Mouse (Mus musculus): ENCODE measurements at regions not wholly inside any gene's neighbourhood (a gene's known extent, or its start where the extent isn't known, plus 50 kb on each side); places are given as distances from the start of the nearest gene placed in this dataset.

- intact Hi-C loops (cut with DNase I; ENCODE audit: low total_unique reads), result no loop called here
These were observed 328.6 kb upstream of the Npvf start for GRCm38 (mm10) chr6:50982856-50983255.

DNA sequence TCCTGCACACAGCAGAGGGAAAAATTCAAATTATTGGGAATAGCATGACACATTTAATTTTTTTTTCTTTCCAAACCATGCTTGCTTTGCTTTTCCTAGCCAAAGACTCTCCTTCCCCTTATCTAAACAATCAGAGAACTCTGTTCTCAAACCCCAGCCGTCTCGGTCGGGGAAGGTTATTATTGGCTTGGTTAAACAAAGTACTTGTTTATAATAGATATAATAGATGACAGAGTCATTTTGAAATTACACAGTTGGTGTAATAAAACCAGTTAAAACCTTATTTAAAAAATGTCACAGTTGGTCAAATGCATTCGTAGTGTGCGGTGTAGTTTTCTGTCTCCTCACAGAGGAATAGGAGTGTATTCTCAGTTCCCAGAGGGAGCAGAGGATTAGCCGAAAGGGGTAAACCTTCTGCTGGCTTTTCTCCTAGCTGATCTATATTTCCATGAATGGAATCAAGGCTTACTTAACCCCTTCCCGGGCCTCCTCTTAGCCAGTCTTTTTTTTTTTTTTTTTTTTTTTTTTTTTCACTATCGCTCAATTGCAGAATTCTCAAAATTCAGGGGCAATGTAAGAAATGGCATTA, 329.4 kb upstream of the Npvf start:
- no peak for DNase-seq
- intact Hi-C loops (cut with DNase I; ENCODE audit: low total_unique reads), result no loop called here

More at GRCm38 (mm10) chr6:50982856-50983255, 328.6 kb upstream of the Npvf start:
- DNase-seq, result no peak

- intact Hi-C loops (cut with DNase I; ENCODE audit: low total_unique reads), result no loop called here
These were observed 330.1 kb upstream of the Npvf start for GRCm38 (mm10) chr6:50984157-50984905.

GRCm38 (mm10) chr6:50986270-50986924, 332.2 kb upstream of the Npvf start:
- intact Hi-C loops (cut with DNase I; ENCODE audit: low total_unique reads), result no loop called here
- no peak for DNase-seq

More at GRCm38 (mm10) chr6:50984157-50984905, 330.1 kb upstream of the Npvf start:
- DNase-seq, result no peak

GRCm38 (mm10) chr6:50988561-50988960, 334.3 kb upstream of the Npvf start:
- intact Hi-C loops (cut with DNase I; ENCODE audit: low total_unique reads), result no loop called here
- DNase-seq, result no peak

- intact Hi-C loops (cut with DNase I; ENCODE audit: low total_unique reads), result no loop called here
- DNase-seq, result no peak
These were observed 337.4 kb upstream of the Npvf start for GRCm38 (mm10) chr6:50991528-50992125.

DNA sequence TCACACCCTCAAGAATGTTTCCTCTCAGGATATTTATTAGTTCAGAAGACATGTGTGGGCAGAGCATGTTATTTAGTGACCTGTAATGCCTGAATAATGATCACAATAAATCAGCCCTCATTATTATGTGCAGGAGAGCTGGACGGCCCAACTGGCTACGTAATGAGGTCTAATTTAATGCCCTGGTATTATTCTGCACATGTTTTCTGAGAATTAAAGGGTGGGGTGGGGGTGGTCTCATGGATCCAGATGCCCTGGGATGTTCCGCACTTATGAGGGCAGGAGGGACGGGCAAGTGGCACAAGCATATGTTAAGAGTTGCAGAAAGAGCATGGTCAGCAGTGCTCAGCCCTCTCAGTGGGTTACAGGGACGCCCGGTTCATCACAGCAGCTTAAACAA, 339.7 kb upstream of the Npvf start:
- DNase-seq, result no peak
- intact Hi-C loops (cut with DNase I; ENCODE audit: low total_unique reads), result no loop called here

DNA sequence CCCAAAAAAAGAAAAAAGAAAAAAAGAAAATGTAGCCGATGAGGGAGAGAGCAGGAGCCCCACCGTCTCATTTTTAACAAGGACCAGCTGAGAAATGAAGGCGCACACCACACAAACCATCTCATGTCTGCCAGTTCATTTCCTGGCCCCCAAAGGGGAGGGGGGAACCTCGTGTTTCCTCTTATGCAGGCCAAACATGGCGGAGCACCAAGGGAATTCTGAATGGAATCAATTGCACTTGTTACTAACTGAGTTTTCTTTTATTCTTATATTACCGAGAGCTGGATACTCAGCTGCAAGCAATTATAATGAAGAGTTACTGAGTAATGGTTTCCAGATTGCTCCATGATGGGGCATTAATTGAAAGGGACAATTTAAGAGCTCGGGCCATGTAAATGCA, 348.5 kb upstream of the Npvf start:
- peak; percentile 53 for DNase-seq
- intact Hi-C loops (cut with DNase I; ENCODE audit: low total_unique reads), result no loop called here

- DNase-seq, result no peak
- intact Hi-C loops (cut with DNase I; ENCODE audit: low total_unique reads), result no loop called here
These were observed 351.9 kb upstream of the Npvf start for GRCm38 (mm10) chr6:51006074-51006591.

DNA sequence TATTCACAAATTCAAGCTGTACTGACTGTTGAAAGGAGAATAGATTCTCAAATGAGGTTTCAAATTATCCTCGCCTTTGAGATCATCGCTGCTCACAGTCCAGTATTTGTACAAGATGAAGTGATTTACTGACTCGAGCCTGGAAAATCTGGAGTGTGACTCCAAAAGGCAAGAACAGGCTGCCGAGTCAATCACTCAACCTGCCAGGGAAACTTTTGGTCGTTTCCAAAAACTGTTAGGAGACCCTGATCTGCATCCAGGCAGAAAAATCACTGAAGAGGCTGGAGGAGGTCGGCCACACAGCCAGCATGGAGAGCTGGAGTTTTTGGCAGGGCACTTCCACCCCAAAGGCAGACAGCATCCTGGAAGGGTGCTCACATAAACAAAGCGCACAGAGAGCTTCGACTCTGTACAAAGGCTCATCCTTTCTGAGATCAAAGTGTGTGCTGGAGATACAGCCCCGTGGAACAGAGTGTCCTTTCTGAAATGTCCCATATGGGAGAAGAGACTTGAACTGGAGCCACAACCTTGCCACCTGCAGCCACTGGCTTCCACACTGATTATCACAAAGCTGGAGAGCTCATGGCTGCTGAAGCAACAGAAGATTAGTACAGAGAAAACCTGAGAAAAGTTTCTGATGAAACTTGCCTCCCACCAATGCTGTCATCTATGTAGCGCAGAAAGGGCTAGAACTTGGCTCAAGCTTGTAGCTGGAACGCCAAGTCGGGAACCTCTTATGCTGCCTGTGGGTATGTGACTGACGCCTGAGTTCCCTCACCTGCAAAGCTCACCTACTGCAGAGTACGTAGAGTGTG, 355.5 kb upstream of the Npvf start:
- peak; percentile 52 for DNase-seq
- intact Hi-C loops (cut with DNase I; ENCODE audit: low total_unique reads), result no loop called here

DNA sequence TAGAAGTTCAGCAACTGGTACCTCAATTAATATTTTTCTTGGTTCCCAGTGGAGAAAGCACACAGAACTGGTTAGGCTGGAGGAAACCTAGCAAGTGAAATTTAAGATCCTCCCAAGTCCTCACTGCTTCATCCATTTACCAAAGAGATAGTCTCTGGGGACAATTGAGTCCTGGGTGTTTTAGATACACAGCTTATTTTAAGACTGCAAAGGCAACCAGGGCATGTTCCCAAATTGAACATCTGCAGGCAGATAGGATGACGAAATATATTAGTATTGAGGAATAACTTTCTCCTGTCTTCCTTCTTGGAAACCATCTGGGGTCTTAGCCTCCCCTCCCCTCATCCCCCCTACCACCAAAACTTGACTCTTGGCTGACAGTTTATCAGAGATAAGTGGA, 356.3 kb upstream of the Npvf start:
- intact Hi-C loops (cut with DNase I; ENCODE audit: low total_unique reads), result no loop called here
- no peak for DNase-seq

GRCm38 (mm10) chr6:51012086-51012830, 358.0 kb upstream of the Npvf start:
- DNase-seq, result peak; percentile 78
- intact Hi-C loops (cut with DNase I; ENCODE audit: low total_unique reads), result no loop called here

DNA sequence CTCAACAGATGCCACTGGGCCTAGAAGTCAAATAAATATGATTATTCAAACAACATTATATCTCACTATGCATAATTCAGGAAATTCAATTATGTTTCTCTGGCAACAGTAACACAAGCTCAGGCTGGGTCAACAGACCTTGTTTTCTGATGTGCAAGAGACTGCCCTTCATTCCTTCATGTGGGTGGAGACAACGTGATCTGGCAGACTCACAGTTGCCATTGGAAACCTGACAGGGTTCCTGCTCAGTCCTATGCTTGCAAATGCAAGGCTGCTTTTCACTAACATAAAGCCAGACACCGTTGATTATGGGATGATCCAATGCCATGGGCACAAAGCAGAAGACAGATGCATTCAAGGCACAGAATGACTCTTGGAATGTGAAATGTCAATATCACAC, 361.5 kb upstream of the Npvf start:
- intact Hi-C loops (cut with DNase I; ENCODE audit: low total_unique reads), result no loop called here

GRCm38 (mm10) chr6:51016441-51017070, 362.3 kb upstream of the Npvf start:
- intact Hi-C loops (cut with DNase I; ENCODE audit: low total_unique reads), result no loop called here
- no peak for DNase-seq

More for the DNA sequence above, 361.5 kb upstream of the Npvf start:
- no peak for DNase-seq

- no peak for DNase-seq
- intact Hi-C loops (cut with DNase I; ENCODE audit: low total_unique reads), result no loop called here
These were observed 363.2 kb upstream of the Npvf start for GRCm38 (mm10) chr6:51017260-51017999.

DNA sequence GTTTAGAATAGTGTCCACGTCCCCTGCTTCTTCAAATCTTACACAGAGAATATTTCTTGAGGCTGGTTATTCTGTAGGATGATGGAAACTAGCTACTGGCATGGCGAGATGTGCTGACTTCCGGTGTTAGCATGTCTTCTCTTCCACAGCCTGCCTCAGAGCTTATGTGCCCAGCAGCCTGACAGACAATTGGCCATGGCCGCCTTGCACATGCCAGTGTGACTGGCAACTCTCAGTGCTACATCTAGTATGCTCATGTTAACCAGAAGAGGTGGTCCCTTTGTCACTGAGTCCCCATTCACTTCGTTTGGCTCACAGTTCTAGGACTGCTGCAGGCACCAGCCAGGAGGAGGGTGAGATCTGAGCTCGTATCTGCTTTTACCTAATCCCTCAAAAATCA, 367.0 kb upstream of the Npvf start:
- intact Hi-C loops (cut with DNase I; ENCODE audit: low total_unique reads), result no loop called here
- no peak for DNase-seq

DNA sequence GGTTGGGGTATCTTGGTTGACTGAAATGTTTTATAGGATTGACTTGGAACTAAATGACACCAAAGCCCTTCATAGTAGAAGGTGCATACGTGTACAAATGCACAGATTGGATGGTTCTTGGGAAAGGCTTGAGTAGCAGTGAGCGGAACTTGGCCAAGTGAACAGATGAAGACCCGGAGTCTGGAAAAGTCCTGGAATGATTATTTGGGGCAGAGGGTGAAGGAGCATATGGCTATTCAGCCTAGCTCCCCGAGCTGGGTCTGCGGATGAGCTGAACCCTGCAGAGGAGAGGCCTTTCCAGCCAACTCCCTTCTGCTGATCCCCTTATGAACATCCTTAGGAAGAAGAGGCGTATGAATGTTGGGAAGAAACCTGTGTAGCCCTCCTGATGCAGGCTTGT, 369.1 kb upstream of the Npvf start:
- intact Hi-C loops (cut with DNase I; ENCODE audit: low total_unique reads), result no loop called here
- no peak for DNase-seq

DNA sequence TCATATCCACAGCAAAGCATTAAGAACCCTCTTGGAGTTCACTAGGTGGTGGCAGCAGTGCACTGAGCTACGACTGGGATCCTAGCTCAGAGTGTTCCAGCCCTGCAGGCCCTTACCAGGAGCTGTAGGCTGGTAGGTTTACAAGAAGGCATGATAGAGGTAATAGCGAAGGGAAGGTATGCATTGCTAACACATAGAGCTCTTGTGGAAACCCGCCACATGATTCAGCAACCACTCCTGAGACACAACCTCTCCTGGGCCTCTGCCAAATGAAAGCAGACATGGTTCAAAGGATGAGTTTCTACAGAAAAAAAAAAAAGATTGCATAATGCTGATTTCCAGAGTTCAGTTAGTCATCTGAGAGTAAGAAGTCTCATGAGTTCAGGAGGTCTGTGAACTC, 370.5 kb upstream of the Npvf start:
- DNase-seq, result no peak
- intact Hi-C loops (cut with DNase I; ENCODE audit: low total_unique reads), result no loop called here

Measured in gastrocnemius, postnatal 14 days (tissue).